Mouse (Mus musculus): ENCODE measurements at regions not wholly inside any gene's neighbourhood (a gene's known extent, or its start where the extent isn't known, plus 50 kb on each side); places are given as distances from the start of the nearest gene placed in this dataset.

DNA sequence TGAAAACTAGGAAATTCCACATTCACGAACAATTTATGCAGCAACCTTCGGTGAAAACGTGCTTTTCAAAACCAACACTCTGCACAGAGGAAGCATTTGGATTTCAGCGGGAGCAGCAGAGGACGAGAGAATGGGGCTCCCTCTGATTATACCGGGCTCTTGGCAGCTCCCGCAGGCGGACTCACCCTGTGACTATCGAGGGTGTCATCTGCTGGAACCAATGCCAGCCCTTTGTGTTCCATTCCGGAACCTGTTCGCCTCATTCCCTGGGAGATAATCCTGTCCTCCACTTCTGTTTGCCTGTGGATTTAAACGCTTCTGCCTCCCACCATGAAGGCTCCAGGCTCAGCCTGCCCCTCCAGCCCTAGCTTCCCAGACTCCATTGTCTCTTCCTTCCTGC is 77.1 kb downstream of the Utp18 start:
- Histone ChIP-seq H3K4me1 (peaks cover 5% of the 10 kb centered on the region; the same call in 1 of the 2 replicates), H3K4me3 (no peak overlapping the region), H3K36me3 (no peaks in the 10 kb centered on the region), H3K27ac (replicated peaks) (no peak overlapping the region), H3K27me3 (ENCODE audit: low read depth, poor library complexity, severe bottlenecking) (no peaks in the 10 kb centered on the region), H3K9me3 (replicated peaks) (no peaks in the 10 kb centered on the region)
- DNase-seq (ENCODE audit: low spot score), result no peak
- WGBS, result 74% methylated on average over 12 of the region's 12 CpGs

GRCm38 (mm10) chr11:93807205-93807604 is 78.4 kb downstream of the Utp18 start:
- H3K9me3 ChIP-seq (replicated peaks), result no peaks in the 10 kb centered on the region
- DNase-seq (ENCODE audit: low spot score), result no peak
- H3K27ac ChIP-seq (replicated peaks), result no peak overlapping the region
- WGBS, result 84% methylated on average over 2 of the region's 2 CpGs
- H3K4me1 ChIP-seq, result peaks cover 5% of the 10 kb centered on the region; the same call in 1 of the 2 replicates
- H3K27me3 ChIP-seq (ENCODE audit: low read depth, poor library complexity, severe bottlenecking), result no peaks in the 10 kb centered on the region
- H3K36me3 ChIP-seq, result no peaks in the 10 kb centered on the region
- no peak overlapping the region for H3K4me3 ChIP-seq

DNA sequence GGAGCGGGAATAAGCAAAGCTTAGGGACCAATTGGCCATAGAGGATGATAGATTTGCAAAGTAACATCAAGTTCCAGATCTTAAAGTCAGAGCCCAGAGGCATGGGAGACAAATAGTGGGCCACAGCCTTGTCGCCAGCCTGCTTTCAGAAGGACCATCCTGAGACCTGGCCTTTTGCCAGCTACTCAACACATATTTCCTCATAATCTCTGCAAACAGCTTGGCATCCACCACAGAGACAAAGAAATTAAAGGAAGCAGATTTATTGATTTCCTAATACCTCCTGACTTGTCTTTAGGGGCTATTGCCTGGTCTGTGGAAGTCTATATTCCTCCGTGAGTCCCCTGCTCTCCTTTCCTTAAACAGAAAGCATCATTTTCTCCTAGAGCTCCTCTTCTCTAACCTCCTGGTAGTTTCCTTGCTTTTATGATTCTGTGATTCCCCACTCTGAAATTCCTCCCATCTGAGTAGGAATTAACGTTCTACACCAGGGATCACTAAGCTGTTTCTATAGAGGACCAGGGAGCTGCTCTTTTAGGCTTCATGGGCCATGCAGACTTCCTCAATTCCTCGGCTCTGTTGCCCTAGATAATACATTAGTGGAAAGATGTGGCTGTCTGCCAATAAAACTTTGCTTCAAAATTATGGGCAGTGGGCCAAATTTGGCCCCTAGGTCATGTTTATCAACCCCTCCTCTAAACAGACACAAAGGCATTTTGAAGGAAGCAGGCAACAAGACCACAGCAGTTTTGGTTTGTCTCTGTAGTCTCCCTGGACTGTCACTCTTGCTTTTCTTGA is 114.2 kb downstream of the Utp18 start:
- H3K27ac ChIP-seq (replicated peaks), result no peak overlapping the region
- H3K36me3 ChIP-seq, result no peaks in the 10 kb centered on the region
- H3K4me1 ChIP-seq, result no peaks in the 10 kb centered on the region
- no peak for DNase-seq (ENCODE audit: low spot score)
- H3K9me3 ChIP-seq (replicated peaks), result 0 out of 2 replicates have a peak, but pooled peaks cover 5% of the 10 kb centered on the region
- H3K27me3 ChIP-seq (ENCODE audit: low read depth, poor library complexity, severe bottlenecking), result no peaks in the 10 kb centered on the region
- no peak overlapping the region for H3K4me3 ChIP-seq
- 86% methylated on average over 5 of the region's 5 CpGs for WGBS

DNA sequence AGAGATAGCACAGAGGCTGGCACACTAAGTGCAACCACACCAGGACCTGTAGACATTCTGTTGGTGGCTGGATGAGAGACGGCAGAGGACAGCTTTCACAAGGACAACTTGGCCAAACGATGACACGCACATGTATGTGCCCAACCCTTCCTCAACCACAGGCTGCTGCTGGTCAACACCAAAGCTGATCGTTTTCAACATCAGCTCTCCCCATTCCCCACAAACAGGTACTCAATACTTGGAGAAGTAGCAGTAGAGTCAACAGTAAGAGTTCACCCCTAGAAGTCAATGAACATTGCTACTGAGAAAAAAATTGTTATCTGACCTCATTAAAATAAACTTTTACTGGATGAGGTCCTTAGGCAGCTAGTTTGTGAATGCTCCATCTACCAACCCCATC is 119.6 kb downstream of the Utp18 start:
- no peak overlapping the region for H3K27ac ChIP-seq (replicated peaks)
- WGBS, result 90% methylated on average over 4 of the region's 4 CpGs
- no peaks in the 10 kb centered on the region for H3K27me3 ChIP-seq (ENCODE audit: low read depth, poor library complexity, severe bottlenecking)
- H3K4me1 ChIP-seq, result peaks cover 3% of the 10 kb centered on the region
- no peak for DNase-seq (ENCODE audit: low spot score)
- no peak overlapping the region for H3K4me3 ChIP-seq
- H3K9me3 ChIP-seq (replicated peaks), result 0 out of 2 replicates have a peak, but pooled peaks cover 5% of the 10 kb centered on the region
- H3K36me3 ChIP-seq, result no peaks in the 10 kb centered on the region

DNA sequence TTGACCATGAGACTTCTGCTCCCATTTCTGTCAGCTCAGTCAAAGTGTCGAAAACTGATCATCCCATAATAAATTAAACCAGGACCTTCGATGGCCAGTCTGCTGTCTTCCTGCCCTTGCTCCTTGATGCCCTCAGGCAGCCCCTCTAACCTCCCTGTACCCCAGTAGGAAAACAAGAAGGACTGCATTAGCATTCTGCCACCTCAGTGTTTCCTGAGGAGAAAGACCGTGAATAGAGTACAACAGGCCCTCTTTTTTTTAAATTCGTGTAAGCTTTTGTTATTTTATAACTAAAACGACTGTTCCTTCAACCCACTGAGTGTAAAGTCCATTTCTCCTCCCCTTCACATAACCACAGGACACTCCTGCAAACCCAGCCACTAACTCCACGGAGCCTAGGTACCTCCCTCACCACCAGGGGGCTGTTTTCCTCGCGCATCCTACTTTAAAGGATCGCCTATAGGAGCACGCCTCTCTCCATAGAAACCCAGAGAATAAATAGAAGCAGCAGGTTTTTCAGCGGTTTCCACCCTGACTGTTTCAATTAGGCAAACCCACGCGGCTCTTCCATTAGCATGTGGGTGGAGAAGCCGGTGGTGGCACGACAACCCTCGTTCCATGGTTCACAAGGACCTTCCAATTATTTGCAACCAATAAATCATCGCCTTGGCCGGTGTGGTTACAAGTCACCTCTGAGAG is 122.6 kb downstream of the Utp18 start:
- Histone ChIP-seq H3K4me3 (peak overlapping the region; percentile 27; the same call in 1 of the 2 replicates), H3K27ac (replicated peaks) (no peak overlapping the region), H3K4me1 (peaks cover 3% of the 10 kb centered on the region), H3K27me3 (ENCODE audit: low read depth, poor library complexity, severe bottlenecking) (no peaks in the 10 kb centered on the region), H3K9me3 (replicated peaks) (0 out of 2 replicates have a peak, but pooled peaks cover 5% of the 10 kb centered on the region), H3K36me3 (no peaks in the 10 kb centered on the region)
- DNase-seq (ENCODE audit: low spot score), result peak; percentile 45
- WGBS, result 27% methylated on average over 18 of the region's 18 CpGs

- H3K27me3 ChIP-seq (ENCODE audit: low read depth, poor library complexity, severe bottlenecking), result no peaks in the 10 kb centered on the region
- H3K9me3 ChIP-seq (replicated peaks), result no peaks in the 10 kb centered on the region
- DNase-seq (ENCODE audit: low spot score), result no peak
- no peaks in the 10 kb centered on the region for H3K36me3 ChIP-seq
- H3K4me3 ChIP-seq, result no peak overlapping the region
- H3K4me1 ChIP-seq, result no peaks in the 10 kb centered on the region
- H3K27ac ChIP-seq (replicated peaks), result no peak overlapping the region
- WGBS, result 93% methylated on average over 7 of the region's 7 CpGs
Observed at GRCm38 (mm10) chr11:93757825-93758224, 127.7 kb downstream of the Utp18 start.

- 93% methylated on average over 10 of the region's 10 CpGs for WGBS
- DNase-seq (ENCODE audit: low spot score), result no peak
Observed at GRCm38 (mm10) chr11:93736618-93737017, 148.9 kb downstream of the Utp18 start.

GRCm38 (mm10) chr11:93733568-93734185 is 151.9 kb downstream of the Utp18 start:
- Histone ChIP-seq H3K27ac (replicated peaks) (0 out of 2 replicates have a peak overlapping the region, but pooled peaks have one; percentile 0), H3K9me3 (replicated peaks) (no peaks in the 10 kb centered on the region), H3K36me3 (no peaks in the 10 kb centered on the region), H3K4me1 (peaks cover 5% of the 10 kb centered on the region; the same call in 1 of the 2 replicates), H3K27me3 (ENCODE audit: low read depth, poor library complexity, severe bottlenecking) (no peaks in the 10 kb centered on the region), H3K4me3 (no peak overlapping the region)
- DNase-seq (ENCODE audit: low spot score), result no peak
- WGBS, result 74% methylated on average over 11 of the region's 11 CpGs

More at GRCm38 (mm10) chr11:93736618-93737017, 148.9 kb downstream of the Utp18 start:
- Histone ChIP-seq H3K27me3 (ENCODE audit: low read depth, poor library complexity, severe bottlenecking) (no peaks in the 10 kb centered on the region), H3K4me3 (no peak overlapping the region), H3K4me1 (peaks cover 5% of the 10 kb centered on the region; the same call in 1 of the 2 replicates), H3K9me3 (replicated peaks) (no peaks in the 10 kb centered on the region), H3K36me3 (no peaks in the 10 kb centered on the region), H3K27ac (replicated peaks) (no peak overlapping the region)

- no peak overlapping the region for H3K27ac ChIP-seq (replicated peaks)
- no peaks in the 10 kb centered on the region for H3K27me3 ChIP-seq (ENCODE audit: low read depth, poor library complexity, severe bottlenecking)
- DNase-seq (ENCODE audit: low spot score), result no peak
- peaks cover 5% of the 10 kb centered on the region; the same call in 1 of the 2 replicates for H3K4me1 ChIP-seq
- no peak overlapping the region for H3K4me3 ChIP-seq
- WGBS, result 89% methylated on average over 9 of the region's 9 CpGs
- no peaks in the 10 kb centered on the region for H3K9me3 ChIP-seq (replicated peaks)
- no peaks in the 10 kb centered on the region for H3K36me3 ChIP-seq
Observed at GRCm38 (mm10) chr11:93729119-93729518, 156.4 kb downstream of the Utp18 start.

- Histone ChIP-seq H3K27me3 (ENCODE audit: low read depth, poor library complexity, severe bottlenecking) (no peaks in the 10 kb centered on the region), H3K36me3 (no peaks in the 10 kb centered on the region), H3K4me3 (no peak overlapping the region), H3K9me3 (replicated peaks) (no peaks in the 10 kb centered on the region), H3K27ac (replicated peaks) (no peak overlapping the region), H3K4me1 (no peaks in the 10 kb centered on the region)
- no peak for DNase-seq (ENCODE audit: low spot score)
- 85% methylated on average over 6 of the region's 6 CpGs for WGBS
Observed at GRCm38 (mm10) chr11:93725242-93725641, 160.3 kb downstream of the Utp18 start.

- H3K27me3 ChIP-seq (ENCODE audit: low read depth, poor library complexity, severe bottlenecking), result no peaks in the 10 kb centered on the region
- no peaks in the 10 kb centered on the region for H3K36me3 ChIP-seq
- peaks cover 8% of the 10 kb centered on the region for H3K4me1 ChIP-seq
- DNase-seq (ENCODE audit: low spot score), result no peak
- H3K27ac ChIP-seq (replicated peaks), result no peak overlapping the region
- H3K9me3 ChIP-seq (replicated peaks), result no peaks in the 10 kb centered on the region
- 71% methylated on average over 2 of the region's 2 CpGs for WGBS
- no peak overlapping the region for H3K4me3 ChIP-seq
Observed at GRCm38 (mm10) chr11:93719141-93719540, 166.4 kb downstream of the Utp18 start.

DNA sequence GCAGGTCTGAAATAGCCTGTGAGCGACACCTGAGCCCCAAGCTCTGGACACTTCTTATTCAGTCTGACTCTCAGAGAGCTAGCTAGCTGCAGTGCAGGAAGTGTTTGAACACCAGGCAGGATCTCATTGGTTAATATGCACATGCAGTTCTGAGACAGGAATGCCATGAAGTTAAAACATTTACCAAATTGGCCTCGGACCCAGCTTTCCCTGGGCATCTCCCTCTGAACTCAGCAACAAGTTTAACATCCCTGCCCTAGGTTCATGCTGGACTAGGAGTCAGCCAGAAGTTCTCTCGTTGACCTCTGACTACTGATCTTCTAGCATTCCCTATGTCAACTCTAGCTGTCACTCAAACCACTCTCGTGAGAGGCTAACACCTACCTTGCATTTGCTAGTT is 175.9 kb downstream of the Utp18 start:
- WGBS, result 82% methylated on average over 4 of the region's 4 CpGs
- Histone ChIP-seq H3K36me3 (no peaks in the 10 kb centered on the region), H3K27me3 (ENCODE audit: low read depth, poor library complexity, severe bottlenecking) (no peaks in the 10 kb centered on the region), H3K4me1 (no peaks in the 10 kb centered on the region), H3K4me3 (no peak overlapping the region), H3K9me3 (replicated peaks) (no peaks in the 10 kb centered on the region), H3K27ac (replicated peaks) (no peak overlapping the region)
- no peak for DNase-seq (ENCODE audit: low spot score)

All from midbrain, embryonic 10.5 days (tissue).